Mouse (Mus musculus): ENCODE measurements at regions not wholly inside any gene's neighbourhood (a gene's known extent, or its start where the extent isn't known, plus 50 kb on each side); places are given as distances from the start of the nearest gene placed in this dataset.
"Not testable (repeated sequence)": the region's sequence is repeated elsewhere in the genome, so short reads cannot be mapped to it uniquely, and the experiment has no call there.

- Histone ChIP-seq H3K4me3 (ENCODE audit: low read depth, low read length) (no peak overlapping the region), H3K27me3 (ENCODE audit: insufficient read depth, low read length) (no peaks in the 10 kb centered on the region), H3K9me3 (ENCODE audit: low read depth, low read length) (no peaks in the 10 kb centered on the region), H3K4me2 (no peak overlapping the region), H3K36me3 (ENCODE audit: insufficient read depth) (no peaks in the 10 kb centered on the region), H3K9ac (no peak overlapping the region), H3K27ac (ENCODE audit: low read depth) (no peak overlapping the region), H3K4me1 (ENCODE audit: insufficient read depth) (no peaks in the 10 kb centered on the region)
- no peak for DNase-seq
- no peak for ATAC-seq (ENCODE audit: insufficient read depth)
- no peak for TF ChIP-seq CTCF (IDR thresholded peaks at IDR 0.05; ENCODE audit: low read depth)
- 57% methylated on average over 4 of the region's 4 CpGs for WGBS
Observed at GRCm38 (mm10) chr12:98144464-98144863, 114.8 kb downstream of the Galc start.

GRCm38 (mm10) chr12:98143170-98143569, 116.1 kb downstream of the Galc start:
- DNase-seq, result no peak
- H3K4me1 ChIP-seq (ENCODE audit: insufficient read depth), result no peaks in the 10 kb centered on the region
- no peak overlapping the region for H3K27ac ChIP-seq (ENCODE audit: low read depth)
- no peak overlapping the region for H3K4me2 ChIP-seq
- H3K9ac ChIP-seq, result no peak overlapping the region
- H3K36me3 ChIP-seq (ENCODE audit: insufficient read depth), result no peaks in the 10 kb centered on the region
- no peak overlapping the region for H3K4me3 ChIP-seq (ENCODE audit: low read depth, low read length)
- TF ChIP-seq CTCF (IDR thresholded peaks at IDR 0.05; ENCODE audit: low read depth), result no peak
- no peaks in the 10 kb centered on the region for H3K27me3 ChIP-seq (ENCODE audit: insufficient read depth, low read length)
- WGBS, result 68% methylated on average over 1 of the region's 1 CpGs
- no peaks in the 10 kb centered on the region for H3K9me3 ChIP-seq (ENCODE audit: low read depth, low read length)
- ATAC-seq (ENCODE audit: insufficient read depth), result no peak

- H3K27me3 ChIP-seq (ENCODE audit: insufficient read depth, low read length); H3K27ac ChIP-seq (ENCODE audit: low read depth); H3K4me2 ChIP-seq; H3K36me3 ChIP-seq (ENCODE audit: insufficient read depth); H3K9me3 ChIP-seq (ENCODE audit: low read depth, low read length); H3K4me1 ChIP-seq (ENCODE audit: insufficient read depth); H3K4me3 ChIP-seq (ENCODE audit: low read depth, low read length); DNase-seq; ATAC-seq (ENCODE audit: insufficient read depth); H3K9ac ChIP-seq: not testable (repeated sequence)
- WGBS, result 83% methylated on average over 3 of the region's 3 CpGs
Observed at GRCm38 (mm10) chr12:98139906-98140305, 119.4 kb downstream of the Galc start.

GRCm38 (mm10) chr12:98131276-98131675, 128.0 kb downstream of the Galc start:
- Histone ChIP-seq H3K27me3 (ENCODE audit: insufficient read depth, low read length) (no peaks in the 10 kb centered on the region), H3K9me3 (ENCODE audit: low read depth, low read length) (no peaks in the 10 kb centered on the region), H3K36me3 (ENCODE audit: insufficient read depth) (no peaks in the 10 kb centered on the region), H3K4me1 (ENCODE audit: insufficient read depth) (no peaks in the 10 kb centered on the region), H3K4me3 (ENCODE audit: low read depth, low read length) (no peak overlapping the region), H3K27ac (ENCODE audit: low read depth) (no peak overlapping the region), H3K4me2 (no peak overlapping the region), H3K9ac (no peak overlapping the region)
- WGBS, result 83% methylated on average over 5 of the region's 5 CpGs
- ATAC-seq (ENCODE audit: insufficient read depth) (no peak), DNase-seq (no peak)
- no peak for TF ChIP-seq CTCF (IDR thresholded peaks at IDR 0.05; ENCODE audit: low read depth)

DNA sequence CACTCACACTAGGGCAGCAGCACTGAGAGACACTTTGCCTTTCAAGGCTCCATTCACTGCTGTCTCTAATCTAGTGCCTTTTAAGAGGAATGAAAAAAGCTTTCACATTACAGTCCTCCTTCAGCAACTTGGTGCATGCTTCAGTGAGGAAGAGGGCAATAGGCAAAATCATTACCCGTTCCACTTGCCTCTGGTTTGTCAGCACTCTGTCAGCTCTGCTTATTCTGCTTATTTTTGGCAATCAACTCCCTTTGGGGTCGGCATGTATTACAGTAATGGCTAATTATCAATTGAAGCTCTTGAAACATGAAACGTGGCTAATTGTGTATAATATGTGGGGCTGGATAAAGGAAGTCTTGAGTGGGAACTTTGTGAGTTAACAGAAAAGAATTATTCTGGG, 135.7 kb downstream of the Galc start:
- Histone ChIP-seq H3K4me2 (no peak overlapping the region), H3K4me1 (ENCODE audit: insufficient read depth) (no peaks in the 10 kb centered on the region), H3K4me3 (ENCODE audit: low read depth, low read length) (no peak overlapping the region), H3K27ac (ENCODE audit: low read depth) (no peak overlapping the region), H3K9me3 (ENCODE audit: low read depth, low read length) (no peaks in the 10 kb centered on the region), H3K9ac (no peak overlapping the region), H3K27me3 (ENCODE audit: insufficient read depth, low read length) (no peaks in the 10 kb centered on the region), H3K36me3 (ENCODE audit: insufficient read depth) (no peaks in the 10 kb centered on the region)
- no peak for TF ChIP-seq CTCF (IDR thresholded peaks at IDR 0.05; ENCODE audit: low read depth)
- ATAC-seq (ENCODE audit: insufficient read depth) (no peak), DNase-seq (no peak)
- WGBS, result 69% methylated on average over 3 of the region's 3 CpGs

DNA sequence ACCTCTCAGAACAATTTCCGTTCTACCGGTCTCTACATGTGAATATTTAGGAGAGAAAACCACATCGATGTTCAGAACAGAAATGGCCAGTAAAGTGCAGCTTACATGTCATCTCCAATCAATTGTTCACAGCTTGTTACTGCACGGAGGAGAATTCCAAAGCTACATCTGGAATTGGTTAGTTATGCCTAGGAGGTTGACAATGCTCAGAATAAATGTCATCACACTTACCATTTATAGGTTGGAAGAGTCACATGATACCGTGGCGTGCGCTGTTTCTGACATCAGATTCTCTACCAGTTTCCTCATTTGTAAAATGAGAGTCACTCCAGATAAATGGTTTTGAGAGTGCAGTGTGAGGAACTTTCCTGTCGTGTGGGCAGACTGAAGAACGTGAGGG, 151.2 kb downstream of the Galc start:
- no peaks in the 10 kb centered on the region for H3K9me3 ChIP-seq (ENCODE audit: low read depth, low read length)
- H3K4me3 ChIP-seq (ENCODE audit: low read depth, low read length), result no peak overlapping the region
- H3K4me1 ChIP-seq (ENCODE audit: insufficient read depth), result no peaks in the 10 kb centered on the region
- DNase-seq (no peak), ATAC-seq (ENCODE audit: insufficient read depth) (no peak)
- H3K27me3 ChIP-seq (ENCODE audit: insufficient read depth, low read length), result no peaks in the 10 kb centered on the region
- H3K27ac ChIP-seq (ENCODE audit: low read depth), result no peak overlapping the region
- no peak overlapping the region for H3K9ac ChIP-seq
- H3K36me3 ChIP-seq (ENCODE audit: insufficient read depth), result no peaks in the 10 kb centered on the region
- 55% methylated on average over 9 of the region's 9 CpGs for WGBS
- no peak for TF ChIP-seq CTCF (IDR thresholded peaks at IDR 0.05; ENCODE audit: low read depth)
- no peak overlapping the region for H3K4me2 ChIP-seq

GRCm38 (mm10) chr12:98106789-98107684, 152.2 kb downstream of the Galc start:
- no peak overlapping the region for H3K27ac ChIP-seq (ENCODE audit: low read depth)
- ATAC-seq (ENCODE audit: insufficient read depth), result peak; percentile 73; the same call in 1 of the 2 replicates
- peak; percentile 34 for DNase-seq

More at GRCm38 (mm10) chr12:98106789-98107684, 152.2 kb downstream of the Galc start:
- WGBS, result 48% methylated on average over 10 of the region's 10 CpGs
- Histone ChIP-seq H3K36me3 (ENCODE audit: insufficient read depth) (no peaks in the 10 kb centered on the region), H3K4me2 (no peak overlapping the region), H3K9ac (no peak overlapping the region), H3K4me3 (ENCODE audit: low read depth, low read length) (no peak overlapping the region), H3K27me3 (ENCODE audit: insufficient read depth, low read length) (no peaks in the 10 kb centered on the region), H3K4me1 (ENCODE audit: insufficient read depth) (no peaks in the 10 kb centered on the region), H3K9me3 (ENCODE audit: low read depth, low read length) (no peaks in the 10 kb centered on the region)
- TF ChIP-seq CTCF (IDR thresholded peaks at IDR 0.05; ENCODE audit: low read depth), result no peak

All from lung, embryonic 14.5 days (tissue).